Mouse (Mus musculus): Measurements from ENCODE around the gene Ugt1a10. TPM values are rescaled to one million over a fixed set of nuclear protein-coding genes. Genes with fewer than 3 reads are reported as not detected.

The Ugt1a10 gene
- polyA plus RNA-seq (2015; fragmentation: Nextera tagmentation; extraction: Ambion mirVana), result not detected in 2 replicates

DNA sequence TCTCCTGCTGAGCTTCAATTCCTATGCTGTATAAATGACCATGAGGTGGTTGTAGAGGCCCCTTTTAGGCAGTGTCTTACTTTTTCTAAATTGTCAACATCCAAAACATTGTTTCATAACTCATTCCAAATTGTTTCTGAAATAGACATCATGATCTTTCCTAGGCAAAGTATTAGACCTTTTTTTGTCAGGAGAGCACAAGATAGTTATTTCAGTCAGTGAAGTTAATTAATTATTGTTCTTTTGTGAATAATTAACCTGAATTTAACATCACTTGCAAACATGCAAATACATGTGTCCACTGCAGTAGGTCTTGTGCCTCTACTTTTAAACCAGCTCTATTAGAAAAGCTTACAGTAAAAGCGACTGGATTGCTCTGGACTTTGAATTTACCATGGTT, at the start of gene Ugt1a10:
Gene Ugt1a10, plus strand, starts transcription at position 301 of the 400 bp plus-strand sequence.

DNA sequence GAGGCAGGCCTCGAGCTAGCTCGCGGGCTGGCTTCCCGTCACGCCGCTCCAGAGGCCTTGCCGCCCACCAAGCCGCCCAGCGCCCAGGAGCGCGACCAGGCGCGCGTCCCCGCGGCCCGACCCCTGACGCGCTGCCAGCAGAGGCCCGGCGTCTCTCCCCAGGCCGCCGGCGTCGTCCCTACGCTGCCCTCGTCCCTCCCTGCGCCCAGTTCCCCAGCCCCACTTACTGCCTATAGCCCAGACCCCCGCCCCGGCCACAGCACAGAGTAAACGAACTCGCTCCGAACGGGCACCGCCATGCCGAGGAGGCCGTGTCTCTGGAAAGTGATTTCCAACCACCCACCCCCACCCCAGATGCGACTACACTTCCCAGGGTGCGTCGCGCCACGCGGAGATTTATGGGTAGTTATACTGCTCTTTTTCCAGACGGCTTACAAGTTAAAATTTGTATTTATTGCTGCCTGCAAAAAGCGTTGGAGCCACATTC, 46.9 kb upstream of the Ugt1a10 start, which contains the start of gene Usp40:
Gene Usp40, minus strand, starts transcription at position 341 of the 487 bp plus-strand sequence.

DNA sequence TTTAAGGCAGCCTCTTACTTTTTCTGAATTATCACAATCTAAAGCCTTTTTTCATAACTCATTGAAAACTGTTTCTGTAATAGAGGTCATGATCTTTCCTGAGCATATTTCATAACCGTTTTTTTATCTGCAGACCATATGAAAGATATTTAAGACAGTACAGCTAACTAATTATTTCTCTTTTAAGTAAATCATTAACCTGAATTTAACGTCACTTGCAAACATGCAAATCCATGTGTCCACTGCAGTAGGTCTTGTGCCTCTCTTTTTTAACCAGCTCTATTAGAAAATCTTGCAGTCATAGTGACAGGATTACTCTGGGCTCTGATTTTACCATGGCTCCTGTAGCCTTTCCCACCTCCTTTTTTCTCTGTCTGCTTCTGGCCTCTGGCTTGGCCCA, 15.3 kb downstream of the Ugt1a10 start, which contains the start of gene Ugt1a9:
Gene Ugt1a9, plus strand, starts transcription at position 306 of the 400 bp plus-strand sequence.

DNA sequence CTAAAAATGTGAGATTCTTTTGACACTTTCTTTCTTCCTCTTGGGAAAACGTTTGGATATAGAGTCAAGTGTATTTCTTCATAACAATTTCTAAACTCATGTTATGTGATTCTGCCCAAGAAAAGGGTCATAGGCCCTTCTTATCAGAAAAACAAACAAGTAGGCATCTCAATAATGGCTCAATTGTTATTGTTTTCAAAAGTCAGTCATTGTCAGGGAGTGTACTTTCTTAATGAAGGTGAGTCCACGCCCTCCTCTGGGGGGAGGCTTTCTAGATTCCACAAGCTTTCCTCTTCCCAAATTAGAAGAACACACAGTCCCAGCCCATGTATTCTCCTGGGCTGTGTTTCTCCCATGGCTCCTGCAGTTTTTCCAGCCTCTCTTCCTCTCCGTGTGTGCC, 32.3 kb downstream of the Ugt1a10 start, which contains the start of gene Ugt1a8:
Gene Ugt1a8, plus strand, starts transcription at position 301 of the 400 bp plus-strand sequence.

DNA sequence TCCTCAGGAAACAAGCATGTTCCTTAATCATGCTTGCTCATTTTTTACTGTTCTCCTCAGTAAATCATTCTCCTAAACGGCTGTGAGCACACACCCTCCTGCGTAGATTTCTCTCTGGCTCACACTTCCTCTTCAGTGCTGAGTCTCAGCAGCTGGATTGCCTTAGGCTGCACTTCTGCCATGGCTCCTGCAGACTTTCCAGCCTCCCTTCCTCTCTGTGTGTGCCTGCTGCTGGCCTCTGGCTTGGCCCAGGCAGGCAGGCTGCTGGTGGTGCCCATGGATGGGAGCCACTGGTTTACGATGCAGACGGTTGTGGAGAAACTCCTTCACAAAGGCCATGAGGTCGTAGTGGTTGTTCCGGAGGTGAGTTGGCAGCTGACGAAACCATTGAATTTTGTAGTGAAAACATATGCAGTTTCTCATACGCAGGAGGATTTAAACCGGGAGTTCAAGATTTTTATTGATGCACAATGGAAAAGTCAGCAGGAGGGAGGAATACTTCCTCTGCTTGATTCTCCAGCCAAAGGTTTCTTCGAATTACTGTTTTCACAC, 39.8 kb downstream of the Ugt1a10 start, which contains the start of gene Ugt1a7c:
Gene Ugt1a7c, plus strand, starts transcription at position 122 of the 552 bp plus-strand sequence.

DNA sequence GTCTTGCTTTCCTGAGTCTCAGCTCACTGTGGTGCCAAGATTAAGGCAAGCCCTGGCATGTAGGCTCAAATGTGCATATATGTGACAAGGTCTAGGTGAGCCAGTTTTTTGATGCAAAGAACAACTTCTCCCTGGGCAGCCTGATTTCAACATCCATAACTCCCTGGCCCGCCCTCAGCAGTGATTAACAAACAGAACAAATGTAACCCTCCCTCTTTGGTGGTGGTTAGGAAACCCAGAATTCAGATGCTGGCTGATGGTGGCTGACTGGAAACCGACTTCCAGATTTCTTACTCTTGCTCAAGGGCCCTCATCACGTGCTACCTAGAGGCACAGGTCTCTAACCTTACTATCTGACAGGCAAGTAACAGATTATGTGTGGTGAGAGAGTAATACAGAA, 47.8 kb downstream of the Ugt1a10 start, which contains the start of gene Ugt1a6b:
Gene Ugt1a6b, plus strand, starts transcription at position 234 of the 400 bp plus-strand sequence.

DNA sequence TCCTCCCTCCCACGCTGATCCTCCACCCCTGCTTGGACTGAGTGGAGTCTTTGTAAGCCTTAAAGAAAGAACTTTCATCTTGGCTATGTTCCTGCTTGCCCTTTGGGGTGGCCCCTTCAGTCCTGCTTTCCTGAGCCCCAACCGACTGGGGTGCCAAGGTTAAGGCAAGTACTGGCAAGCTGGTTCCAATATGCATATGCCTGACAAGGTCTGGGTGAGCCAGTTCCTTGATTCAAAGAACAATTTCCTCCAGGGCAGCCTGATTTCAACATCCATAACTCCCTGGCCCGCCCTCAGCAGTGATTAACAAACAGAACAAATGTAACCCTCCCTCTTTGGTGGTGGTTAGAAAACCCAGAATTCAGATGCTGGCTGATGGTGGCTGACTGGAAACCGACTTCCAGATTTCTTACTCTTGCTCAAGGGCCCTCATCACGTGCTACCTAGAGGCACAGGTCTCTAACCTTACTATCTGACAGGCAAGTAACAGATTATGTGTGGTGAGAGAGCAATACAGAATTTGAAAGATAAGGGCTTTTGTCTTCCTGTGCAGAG, 79.3 kb downstream of the Ugt1a10 start, which contains the start of gene Ugt1a6a:
Gene Ugt1a6a, plus strand, starts transcription at position 353 of the 555 bp plus-strand sequence.

DNA sequence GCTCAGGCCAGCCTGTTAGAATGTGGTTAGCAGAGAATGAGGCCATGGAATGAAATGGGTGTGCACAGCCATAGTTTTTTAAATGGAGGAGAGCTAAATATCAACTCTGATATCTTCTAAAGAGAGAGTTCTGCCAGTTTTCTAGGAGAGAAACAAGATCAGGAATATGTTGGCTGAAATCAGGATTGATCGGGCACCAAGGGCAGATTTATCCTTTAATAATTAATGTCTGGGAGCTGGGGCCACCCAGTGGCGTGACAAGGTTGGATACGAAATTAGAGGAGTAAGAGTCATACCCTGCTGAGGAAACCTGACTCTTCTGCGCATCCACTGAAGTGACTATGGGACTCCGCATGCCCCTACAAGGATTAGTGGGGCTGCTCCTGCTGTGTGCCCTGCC, 110.5 kb downstream of the Ugt1a10 start, which contains the start of gene Ugt1a5:
Gene Ugt1a5, plus strand, starts transcription at position 302 of the 400 bp plus-strand sequence.

DNA sequence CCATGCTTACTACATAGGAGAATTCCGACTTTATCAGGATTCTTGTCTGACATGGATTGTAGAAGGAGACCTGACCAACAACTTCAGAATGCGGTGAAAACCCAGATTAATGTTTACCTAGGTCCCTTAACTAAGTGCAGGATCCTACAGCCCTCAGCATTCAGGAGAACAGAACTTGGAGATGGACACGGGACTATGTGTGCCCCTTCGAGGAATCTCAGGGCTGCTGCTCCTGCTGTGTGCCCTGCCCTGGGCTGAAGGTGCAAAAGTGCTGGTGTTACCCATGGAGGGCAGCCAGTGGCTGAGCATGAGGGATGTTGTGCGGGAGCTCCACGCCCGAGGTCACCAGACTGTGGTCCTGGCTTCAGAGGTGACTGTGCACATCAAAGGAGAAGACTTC, 145.3 kb downstream of the Ugt1a10 start, which contains the start of gene Ugt1a2:
Gene Ugt1a2, plus strand, starts transcription at position 146 of the 400 bp plus-strand sequence.

DNA sequence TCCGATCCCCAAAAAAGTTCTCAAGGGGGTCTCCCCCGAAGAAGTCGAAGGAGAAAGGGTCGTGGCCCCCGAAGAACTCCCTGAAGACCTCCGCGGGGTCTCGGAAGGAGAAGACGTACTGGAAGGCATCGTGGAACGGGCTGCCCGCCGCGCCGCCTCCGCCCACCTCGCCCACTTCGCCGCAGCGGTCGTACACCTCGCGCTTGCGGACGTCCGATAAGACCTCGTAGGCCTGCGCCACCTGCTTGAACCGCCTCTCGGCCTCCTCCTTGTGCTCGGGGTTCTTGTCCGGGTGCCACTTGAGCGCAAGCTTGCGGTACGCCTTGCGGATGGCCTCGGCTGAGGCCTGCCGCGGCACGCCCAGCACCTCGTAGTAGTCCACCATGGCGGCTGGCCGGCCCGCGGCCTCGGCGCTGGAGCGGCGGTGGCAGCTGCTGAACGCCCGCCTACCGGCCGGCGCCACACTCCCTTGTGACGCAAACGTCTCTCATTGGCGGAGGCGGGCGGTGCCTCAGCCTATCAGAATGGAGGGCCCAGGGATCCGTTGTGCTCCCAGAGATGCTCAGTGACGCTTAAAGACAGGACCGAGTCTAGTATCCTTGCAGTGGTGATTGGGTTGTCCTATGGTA, 150.2 kb downstream of the Ugt1a10 start, which contains the start of gene Dnajb3:
Gene Dnajb3, minus strand, starts transcription at position 489 of the 629 bp plus-strand sequence.

DNA sequence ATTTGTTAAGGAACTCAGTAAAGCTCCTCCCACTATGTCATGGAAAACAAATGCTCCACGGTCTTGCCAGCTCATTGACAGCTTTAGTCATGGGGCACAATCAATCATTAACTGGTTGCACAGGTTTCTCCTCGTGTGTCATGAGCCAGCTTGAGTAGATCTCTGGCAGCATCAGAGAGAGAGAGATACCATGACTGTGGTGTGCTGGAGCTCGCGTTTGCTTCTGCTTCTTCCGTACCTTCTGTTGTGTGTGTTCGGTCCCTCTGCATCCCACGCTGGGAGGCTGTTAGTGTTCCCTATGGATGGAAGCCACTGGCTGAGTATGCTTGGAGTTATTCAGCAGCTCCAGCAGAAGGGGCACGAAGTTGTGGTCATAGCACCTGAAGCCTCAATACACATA, 156.6 kb downstream of the Ugt1a10 start, which contains the start of gene Ugt1a1:
Gene Ugt1a1, plus strand, starts transcription at position 148 of the 400 bp plus-strand sequence.

DNA sequence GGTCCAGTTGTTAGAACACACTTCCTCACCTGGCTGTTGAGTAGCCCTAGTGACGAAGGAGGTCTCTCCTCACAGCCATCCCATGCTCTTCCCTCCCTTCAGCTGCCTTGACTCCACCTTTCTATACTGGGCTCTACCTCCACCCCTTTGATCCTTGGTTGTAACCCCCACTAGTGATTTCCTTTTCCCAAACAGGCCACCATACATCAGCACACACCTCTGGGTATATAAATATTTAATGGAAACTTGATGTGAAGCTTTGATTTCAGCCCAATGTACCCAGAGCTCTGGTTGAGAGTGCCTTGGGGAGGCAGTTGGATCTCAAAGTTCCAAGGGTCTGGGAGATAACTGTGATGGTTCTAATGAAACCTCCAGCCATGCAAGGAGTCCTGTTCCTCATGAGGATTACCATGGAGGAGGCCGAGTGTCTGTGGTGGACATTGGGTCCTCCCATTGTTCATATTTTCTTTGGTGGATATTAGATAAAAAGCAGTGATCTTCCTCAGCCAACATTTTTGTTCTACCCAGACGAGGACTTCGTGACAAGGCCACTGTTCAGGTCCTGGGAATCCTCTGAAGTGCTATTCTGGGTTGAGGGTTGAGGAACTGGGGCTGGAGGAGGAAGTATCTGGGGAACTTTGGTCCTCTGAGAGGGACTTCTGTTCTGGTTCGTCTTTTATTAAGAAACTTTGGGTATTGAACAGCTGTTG, 171.6 kb downstream of the Ugt1a10 start, which contains the start of gene Mroh2a:
Gene Mroh2a, plus strand, starts transcription at position 317 of the 710 bp plus-strand sequence.

Small RNAs within 50 kb of the gene (microRNA-seq; reads per million reads assigned to microRNA genes)
- 0 reads per million in 2 experiments for gene Gm25198

Other genes with a start within 250 kb of the Ugt1a10 start
- gene Dgkd, start 202.1 kb upstream of the Ugt1a10 start, polyA plus RNA-seq (2015; fragmentation: Nextera tagmentation; extraction: Ambion mirVana), result 15.3 and 18.1 TPM in 2 replicates
- gene Usp40, start 46.8 kb upstream of the Ugt1a10 start, polyA plus RNA-seq (2015; fragmentation: Nextera tagmentation; extraction: Ambion mirVana), result 14.8 and 17.3 TPM in 2 replicates
- gene Ugt1a9, start 15.4 kb downstream of the Ugt1a10 start, polyA plus RNA-seq (2015; fragmentation: Nextera tagmentation; extraction: Ambion mirVana), result not detected in 2 replicates
- not detected in 2 replicates for gene Ugt1a8, start 32.4 kb downstream of the Ugt1a10 start, polyA plus RNA-seq (2015; fragmentation: Nextera tagmentation; extraction: Ambion mirVana)
- 3.1 and 6.4 TPM in 2 replicates for gene Ugt1a7c, start 39.7 kb downstream of the Ugt1a10 start, polyA plus RNA-seq (2015; fragmentation: Nextera tagmentation; extraction: Ambion mirVana)
- gene Ugt1a6b, start 47.9 kb downstream of the Ugt1a10 start, polyA plus RNA-seq (2015; fragmentation: Nextera tagmentation; extraction: Ambion mirVana), result 0.21 and 1.00 TPM in 2 replicates
- gene Ugt1a6a, start 79.4 kb downstream of the Ugt1a10 start, polyA plus RNA-seq (2015; fragmentation: Nextera tagmentation; extraction: Ambion mirVana), result 2.5 and 7.9 TPM in 2 replicates
- gene Ugt1a5, start 110.6 kb downstream of the Ugt1a10 start, polyA plus RNA-seq (2015; fragmentation: Nextera tagmentation; extraction: Ambion mirVana), result not detected in 2 replicates
- gene Ugt1a2, start 145.2 kb downstream of the Ugt1a10 start, polyA plus RNA-seq (2015; fragmentation: Nextera tagmentation; extraction: Ambion mirVana), result not detected in 2 replicates
- 6.9 and 9.5 TPM in 2 replicates for gene Dnajb3, start 150.4 kb downstream of the Ugt1a10 start, polyA plus RNA-seq (2015; fragmentation: Nextera tagmentation; extraction: Ambion mirVana)
- gene Ugt1a1, start 156.6 kb downstream of the Ugt1a10 start, polyA plus RNA-seq (2015; fragmentation: Nextera tagmentation; extraction: Ambion mirVana), result 1.1 TPM in 1 of 2 replicates, not detected in the other
- gene Mroh2a, start 171.6 kb downstream of the Ugt1a10 start, polyA plus RNA-seq (2015; fragmentation: Nextera tagmentation; extraction: Ambion mirVana), result 0.74 and 0.99 TPM in 2 replicates
- 34.1 and 39.7 TPM in 2 replicates for gene Hjurp, start 222.2 kb downstream of the Ugt1a10 start, polyA plus RNA-seq (2015; fragmentation: Nextera tagmentation; extraction: Ambion mirVana)
- not detected in 2 replicates for gene Trpm8, start 222.3 kb downstream of the Ugt1a10 start, polyA plus RNA-seq (2015; fragmentation: Nextera tagmentation; extraction: Ambion mirVana)